Mouse (Mus musculus) small intestine, adult 2 months (tissue): ENCODE measurements around the gene Fam53b.

Source experiments
- CTCF ChIP-seq: fragments of 200-500 bp; IDR thresholded peaks from 2 replicates; pipeline ENCODE4 v1.5.1; 2012; ENCODE audit warnings: low read depth, mild to moderate bottlenecking, control low read depth, inconsistent platforms, low read length, moderate library complexity, mixed read lengths; ENCODE audit not compliant: insufficient replicate concordance, insufficient read length; ENCODE audit errors: extremely low read depth
- POLR2A ChIP-seq: fragments of 200-500 bp; IDR thresholded peaks from 2 replicates; pipeline ENCODE4 v1.6.1; 2012; ENCODE audit warnings: low read depth, mild to moderate bottlenecking, control low read depth, inconsistent platforms, low read length, moderate library complexity

- no peak for TF ChIP-seq CTCF
- no peak for TF ChIP-seq POLR2A
Measured at GRCm38 (mm10) chr7:132772440-132772839, 41.2 kb downstream of the Fam53b start.
